Mouse (Mus musculus): ENCODE data around the gene Xkr7. TPM values are rescaled to one million over a fixed set of nuclear protein-coding genes. Genes with fewer than 3 reads are reported as not detected.

Gene Xkr7
- total RNA-seq, 2 experiments from 2014 or later: 1.1 to 1.2 TPM

- peak; percentile 75 to 84 for DNase-seq (ENCODE audit: low spot score in 2 of 2)
Observed at GRCm38 (mm10) chr2:153032083-153032842, 611 bp downstream of the Xkr7 start.

- no peak for DNase-seq (ENCODE audit: low spot score in 2 of 2)
Observed at GRCm38 (mm10) chr2:153032973-153033372, 1.3 kb downstream of the Xkr7 start.

- no peak for DNase-seq (ENCODE audit: low spot score in 2 of 2)
Observed at GRCm38 (mm10) chr2:153033545-153034230, 2.0 kb downstream of the Xkr7 start.

GRCm38 (mm10) chr2:153036690-153037089, 5.0 kb downstream of the Xkr7 start:
- no peak for DNase-seq (ENCODE audit: low spot score in 2 of 2)

- no peak for DNase-seq (ENCODE audit: low spot score in 2 of 2)
Observed at GRCm38 (mm10) chr2:153043886-153044285, 12.2 kb downstream of the Xkr7 start.

GRCm38 (mm10) chr2:153045884-153046299, 14.2 kb downstream of the Xkr7 start:
- no peak for DNase-seq (ENCODE audit: low spot score in 2 of 2)

- no peak for DNase-seq (ENCODE audit: low spot score in 2 of 2)
Observed at GRCm38 (mm10) chr2:153047828-153048465, 16.3 kb downstream of the Xkr7 start.

GRCm38 (mm10) chr2:153049288-153049996, 17.8 kb downstream of the Xkr7 start:
- no peak for DNase-seq (ENCODE audit: low spot score in 2 of 2)

GRCm38 (mm10) chr2:153049997-153050358, 18.3 kb downstream of the Xkr7 start:
- no peak for DNase-seq (ENCODE audit: low spot score in 2 of 2)

- DNase-seq (ENCODE audit: low spot score in 2 of 2): no peak
Observed at GRCm38 (mm10) chr2:153051095-153051494, 19.4 kb downstream of the Xkr7 start.

GRCm38 (mm10) chr2:153051537-153051936, 19.9 kb downstream of the Xkr7 start:
- no peak for DNase-seq (ENCODE audit: low spot score in 2 of 2)

GRCm38 (mm10) chr2:153052700-153053351, 21.2 kb downstream of the Xkr7 start:
- no peak for DNase-seq (ENCODE audit: low spot score in 2 of 2)

- no peak for DNase-seq (ENCODE audit: low spot score in 2 of 2)
Observed at GRCm38 (mm10) chr2:153053896-153054295, 22.2 kb downstream of the Xkr7 start.

GRCm38 (mm10) chr2:153055270-153055920, 23.7 kb downstream of the Xkr7 start:
- DNase-seq (ENCODE audit: low spot score in 2 of 2): no peak

GRCm38 (mm10) chr2:153058365-153058764, 26.7 kb downstream of the Xkr7 start:
- DNase-seq (ENCODE audit: low spot score in 2 of 2): no peak

- DNase-seq (ENCODE audit: low spot score in 2 of 2): no peak
Observed at GRCm38 (mm10) chr2:153060216-153060615, 28.6 kb downstream of the Xkr7 start.

- no peak for DNase-seq (ENCODE audit: low spot score in 2 of 2)
Observed at GRCm38 (mm10) chr2:153063394-153063793, 31.7 kb downstream of the Xkr7 start.

GRCm38 (mm10) chr2:153064190-153064970, 32.7 kb downstream of the Xkr7 start:
- DNase-seq (ENCODE audit: low spot score in 2 of 2): no peak

- DNase-seq (ENCODE audit: low spot score in 2 of 2): no peak
Observed at GRCm38 (mm10) chr2:153065747-153066508, 34.3 kb downstream of the Xkr7 start, which contains the start of gene Ccm2l. TSS of gene Ccm2l (plus strand) at chr2:153065955.

Measured in gastrocnemius, postnatal 4 days (tissue).